Mouse (Mus musculus): ENCODE results near the gene Gm5800. TPM values are rescaled to one million over a fixed set of nuclear protein-coding genes. Genes with fewer than 3 reads are reported as not detected.

Gm5800 gene
- polyA plus RNA-seq (2012; rRNA removed), result not detected in 2 replicates

GRCm38 (mm10) chr14:51717083-51717482, at the start of gene Gm5800:
TSS of gene Gm5800 (minus strand) at chr14:51717183.

GRCm38 (mm10) chr14:51695368-51695767, 21.6 kb downstream of the Gm5800 start, which contains the start of gene Gm17079:
TSS of gene Gm17079 (minus strand) at chr14:51695468.

Other genes starting within 250 kb of the Gm5800 start
- not detected in 2 replicates for gene Gm5622, start 164.4 kb downstream of the Gm5800 start, polyA plus RNA-seq (2012; rRNA removed)
- gene Gm17175, start 143.1 kb downstream of the Gm5800 start, polyA plus RNA-seq (2012; rRNA removed), result not detected in 2 replicates
- gene Gm17174, start 125.0 kb downstream of the Gm5800 start, polyA plus RNA-seq (2012; rRNA removed), result not detected in 2 replicates
- gene Gm17078, start 105.9 kb downstream of the Gm5800 start, polyA plus RNA-seq (2012; rRNA removed), result not detected in 2 replicates
- gene Gm4181, start 81.5 kb downstream of the Gm5800 start, polyA plus RNA-seq (2012; rRNA removed), result not detected in 2 replicates
- gene Gm17079, start 21.7 kb downstream of the Gm5800 start, polyA plus RNA-seq (2012; rRNA removed), result not detected in 2 replicates
- 9.3 and 44.7 TPM in 2 replicates for gene Ang4, start 56.4 kb upstream of the Gm5800 start, polyA plus RNA-seq (2012; rRNA removed)
- not detected in 2 replicates for gene AY358078, start 82.9 kb upstream of the Gm5800 start, polyA plus RNA-seq (2012; rRNA removed)
- gene Ear6, start 136.5 kb upstream of the Gm5800 start, polyA plus RNA-seq (2012; rRNA removed), result not detected in 2 replicates
- 32.3 and 33.9 TPM in 2 replicates for gene Mettl17, start 167.7 kb upstream of the Gm5800 start, polyA plus RNA-seq (2012; rRNA removed)
- gene Slc39a2, start 175.7 kb upstream of the Gm5800 start, polyA plus RNA-seq (2012; rRNA removed), result 0.81 and 1.2 TPM in 2 replicates
- 357 and 436 TPM in 2 replicates for gene Ndrg2, start 197.0 kb upstream of the Gm5800 start, polyA plus RNA-seq (2012; rRNA removed)
- not detected in 2 replicates for gene Tppp2, start 201.2 kb upstream of the Gm5800 start, polyA plus RNA-seq (2012; rRNA removed)
- not detected in 2 replicates for gene Rnase13, start 205.6 kb upstream of the Gm5800 start, polyA plus RNA-seq (2012; rRNA removed)

Data from colon, adult 2 months (tissue).